Comparison of ENCODE assay signal across 8 mouse cellular contexts in the genomic region with DNA sequence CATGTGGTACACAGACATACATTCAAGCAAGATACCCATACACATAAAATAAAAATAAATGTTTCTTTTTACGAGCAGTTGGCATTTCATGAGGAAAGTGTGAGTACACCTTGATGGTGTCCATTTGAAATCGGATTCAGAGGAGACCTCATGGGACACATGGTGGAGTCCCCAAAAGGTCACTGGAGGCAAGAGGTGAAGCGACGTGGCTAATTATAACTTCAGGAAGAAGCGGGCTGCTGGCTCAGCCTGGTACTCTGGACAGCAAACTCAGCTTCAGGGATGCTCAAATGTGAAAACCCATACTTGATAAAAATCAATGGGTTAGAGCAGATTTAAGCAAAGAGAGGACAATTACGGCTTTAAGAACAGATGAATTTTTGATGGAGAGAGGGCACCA. TPM values are rescaled to one million over a fixed set of nuclear protein-coding genes. Genes with fewer than 3 reads are reported as not detected.
DNase-seq lines count a peak whose midpoint lies in the region; ATAC-seq and TF ChIP-seq lines count a peak whose summit lies in the region.

No protein-coding gene starts in this region.

- no peak for ATAC-seq in kidney, postnatal 0 days (replicated peaks; ENCODE audit: low FRiP score, low read depth)
- no peak for ATAC-seq in forebrain, embryonic 15.5 days (replicated peaks)
- no peak for ATAC-seq in limb, embryonic 11.5 days (ENCODE audit: insufficient number of reproducible peaks, low FRiP score, low TSS enrichment, low read depth)
- no peak for ATAC-seq in neural tube, embryonic 12.5 days (ENCODE audit: low FRiP score, low read depth)

- peaks cover 4% of the 10 kb centered on the region; the same call in 1 of the 2 replicates for H3K36me3 ChIP-seq in kidney, postnatal 0 days (ENCODE audit: insufficient read depth, low read length)
- H3K36me3 ChIP-seq in forebrain, embryonic 15.5 days = no peaks in the 10 kb centered on the region
- no peaks in the 10 kb centered on the region for H3K36me3 ChIP-seq in limb, embryonic 11.5 days (ENCODE audit: control insufficient read depth, insufficient read depth, low read length)
- no peaks in the 10 kb centered on the region for H3K36me3 ChIP-seq in neural tube, embryonic 12.5 days

- H3K4me3 ChIP-seq in kidney, postnatal 0 days (replicated peaks; ENCODE audit: low read depth, low read length) = no peak overlapping the region
- peak overlapping the region; percentile 31; the same call in 1 of the 2 replicates for H3K4me3 ChIP-seq in forebrain, embryonic 15.5 days
- H3K4me3 ChIP-seq in limb, embryonic 11.5 days (ENCODE audit: low read depth, low read length) = no peak overlapping the region
- no peak overlapping the region for H3K4me3 ChIP-seq in neural tube, embryonic 12.5 days

- DNase-seq in kidney, postnatal 0 days (ENCODE audit: low spot score) = no peak
- DNase-seq in kidney, adult 11 months = no peak
- DNase-seq in limb, embryonic 11.5 days (ENCODE audit: low spot score) = no peak
- no peak for DNase-seq in adrenal gland, postnatal 10 days
- no peak for DNase-seq in kidney, adult 9 months
- DNase-seq in left cerebral cortex, adult 11 months (ENCODE audit: low spot score) = no peak

- H3K4me1 ChIP-seq in kidney, postnatal 0 days (replicated peaks; ENCODE audit: insufficient read depth, low read length) = peaks cover 32% of the 10 kb centered on the region
- H3K4me1 ChIP-seq in forebrain, embryonic 15.5 days = peaks cover 30% of the 10 kb centered on the region
- peaks cover 16% of the 10 kb centered on the region for H3K4me1 ChIP-seq in limb, embryonic 11.5 days (ENCODE audit: control insufficient read depth, insufficient read depth, low read length)
- H3K4me1 ChIP-seq in neural tube, embryonic 12.5 days = peaks cover 27% of the 10 kb centered on the region

- no peaks in the 10 kb centered on the region for H3K27me3 ChIP-seq in kidney, postnatal 0 days (ENCODE audit: insufficient read depth, low read length)
- no peaks in the 10 kb centered on the region for H3K27me3 ChIP-seq in forebrain, embryonic 15.5 days
- H3K27me3 ChIP-seq in limb, embryonic 11.5 days (ENCODE audit: control insufficient read depth, insufficient read depth, low read length) = no peaks in the 10 kb centered on the region
- H3K27me3 ChIP-seq in neural tube, embryonic 12.5 days (replicated peaks) = no peaks in the 10 kb centered on the region

- TF ChIP-seq CTCF in kidney, postnatal 0 days (IDR thresholded peaks at IDR 0.05; ENCODE audit: low read depth) = no peak

- H3K27ac ChIP-seq in kidney, postnatal 0 days = no peak overlapping the region
- H3K27ac ChIP-seq in forebrain, embryonic 15.5 days (replicated peaks) = peak overlapping the region; percentile 68
- H3K27ac ChIP-seq in limb, embryonic 11.5 days (replicated peaks; ENCODE audit: low read depth, low read length) = no peak overlapping the region
- no peak overlapping the region for H3K27ac ChIP-seq in neural tube, embryonic 12.5 days

- 74% methylated on average over 6 of the region's 6 CpGs for WGBS in kidney, postnatal 0 days
- 81% methylated on average over 6 of the region's 6 CpGs for WGBS in forebrain, embryonic 15.5 days
- 73% methylated on average over 6 of the region's 6 CpGs for WGBS in limb, embryonic 11.5 days
- 77% methylated on average over 6 of the region's 6 CpGs for WGBS in neural tube, embryonic 12.5 days

- H3K9me3 ChIP-seq in kidney, postnatal 0 days (replicated peaks; ENCODE audit: low read length) = no peaks in the 10 kb centered on the region
- H3K9me3 ChIP-seq in forebrain, embryonic 15.5 days = no peaks in the 10 kb centered on the region
- H3K9me3 ChIP-seq in limb, embryonic 11.5 days (ENCODE audit: control insufficient read depth, low read length) = no peaks in the 10 kb centered on the region
- H3K9me3 ChIP-seq in neural tube, embryonic 12.5 days = no peaks in the 10 kb centered on the region

- H3K4me2 ChIP-seq in kidney, postnatal 0 days (ENCODE audit: low read length) = peak overlapping the region; percentile 54
- peak overlapping the region; percentile 48; the same call in 1 of the 2 replicates for H3K4me2 ChIP-seq in forebrain, embryonic 15.5 days (replicated peaks)
- H3K4me2 ChIP-seq in limb, embryonic 11.5 days (ENCODE audit: low read depth, severe bottlenecking) = peak overlapping the region; percentile 47; the same call in 1 of the 2 replicates
- peak overlapping the region; percentile 58 for H3K4me2 ChIP-seq in neural tube, embryonic 12.5 days (replicated peaks)

- no peak overlapping the region for H3K9ac ChIP-seq in kidney, postnatal 0 days (ENCODE audit: low read depth, low read length)
- H3K9ac ChIP-seq in forebrain, embryonic 15.5 days (replicated peaks) = no peak overlapping the region
- H3K9ac ChIP-seq in limb, embryonic 11.5 days (ENCODE audit: low read length) = 0 out of 2 replicates have a peak overlapping the region, but pooled peaks have one; percentile 38
- peak overlapping the region; percentile 22; the same call in 1 of the 2 replicates for H3K9ac ChIP-seq in neural tube, embryonic 12.5 days

RNA-seq across cellular contexts. Expression of gene H6pd, which starts 20.5 kb away (rescaled TPM):
- 27.2 and 27.8 TPM in 2 replicates for polyA plus RNA-seq in kidney, postnatal 0 days (2015; fragmentation: Nextera tagmentation; extraction: Ambion mirVana)
- polyA plus RNA-seq in forebrain, embryonic 15.5 days (2015; fragmentation: Nextera tagmentation; extraction: Ambion mirVana) = 1.2 and 1.5 TPM in 2 replicates
- 3.5 and 3.9 TPM in 2 replicates for polyA plus RNA-seq in limb, embryonic 11.5 days (2014; fragmentation: Nextera tagmentation; extraction: Ambion mirVana)
- 3.3 and 4.0 TPM in 2 replicates for polyA plus RNA-seq in neural tube, embryonic 12.5 days (2016; fragmentation: Nextera tagmentation; extraction: Ambion mirVana)
- total RNA-seq in adrenal gland, postnatal 10 days (2021) = 100 to 1,000 TPM; 102 to 133 TPM

RNA-seq across cellular contexts. Expression of gene Spsb1, which starts 33.5 kb away (rescaled TPM):
- polyA plus RNA-seq in kidney, postnatal 0 days (2015; fragmentation: Nextera tagmentation; extraction: Ambion mirVana) = 10.7 and 11.6 TPM in 2 replicates
- polyA plus RNA-seq in forebrain, embryonic 15.5 days (2015; fragmentation: Nextera tagmentation; extraction: Ambion mirVana) = 6.0 and 6.8 TPM in 2 replicates
- 12.8 and 16.4 TPM in 2 replicates for polyA plus RNA-seq in limb, embryonic 11.5 days (2014; fragmentation: Nextera tagmentation; extraction: Ambion mirVana)
- polyA plus RNA-seq in neural tube, embryonic 12.5 days (2016; fragmentation: Nextera tagmentation; extraction: Ambion mirVana) = 17.3 and 19.1 TPM in 2 replicates
- 10 to 100 TPM; 31.6 TPM for total RNA-seq in adrenal gland, postnatal 10 days (2021)

Comparison
In these comparisons a context has a peak if more than half of its experiments do, and no peak if none do; other contexts are left out.
1. H3K9ac ChIP-seq: peak in limb, embryonic 11.5 days (single experiment) and neural tube, embryonic 12.5 days (single experiment); none in kidney, postnatal 0 days (single experiment) and forebrain, embryonic 15.5 days (single experiment).
2. Peak in every context shown above with its lines, with median percentiles within 50 percentile points of each other: H3K4me2 ChIP-seq.